Mouse (Mus musculus) embryonic fibroblast, embryonic 13.5 days (primary cell): Measurements from ENCODE around the gene Hcn2.

Experiments
- CTCF ChIP-seq: IDR thresholded peaks from 2 replicates; pipeline ENCODE4 v1.5.1; 2011; ENCODE audit warnings: mild to moderate bottlenecking, control low read depth, low read length, moderate library complexity, borderline replicate concordance; ENCODE audit not compliant: insufficient read depth
- POLR2A ChIP-seq: IDR thresholded peaks from 2 replicates; pipeline ENCODE4 v1.6.1; 2011; ENCODE audit warnings: low read depth, mild to moderate bottlenecking, control low read depth, low read length, moderate library complexity

GRCm38 (mm10) chr10:79779784-79780663, 63.6 kb downstream of the Hcn2 start:
- TF ChIP-seq POLR2A (no peak), CTCF (peak; percentile 82)
